Mouse (Mus musculus) intestine, embryonic 16.5 days (tissue): ENCODE measurements around the gene Mmp21. TPM values are rescaled to one million over a fixed set of nuclear protein-coding genes. Genes with fewer than 3 reads are reported as not detected.

Source experiments
- ATAC-seq: fragments of 200-750 bp; cut with Nextera tagmentation; 2 replicates; pipeline ENCODE4 v1.8.0; 2017; ENCODE audit warnings: moderate TSS enrichment, moderate library complexity
- H3K27ac ChIP-seq: fragments of 300-500 bp; sonication (generic); 2 replicates; pipeline ENCODE4 v1.5.1; 2014; ENCODE audit warnings: mild to moderate bottlenecking, low read length
- H3K27me3 ChIP-seq: fragments of 300-500 bp; sonication (generic); replicated peaks from 2 replicates; pipeline ENCODE4 v1.6.1; 2014; ENCODE audit warnings: low read length, control low read depth, mixed read lengths; ENCODE audit not compliant: control insufficient read depth, insufficient read depth
- H3K36me3 ChIP-seq: fragments of 300-500 bp; sonication (generic); 2 replicates; pipeline ENCODE4 v1.6.1; 2014; ENCODE audit warnings: low read length, control low read depth; ENCODE audit not compliant: control insufficient read depth, insufficient read depth
- H3K4me1 ChIP-seq: fragments of 300-500 bp; sonication (generic); 2 replicates; pipeline ENCODE4 v1.6.1; 2014; ENCODE audit warnings: low read length, control low read depth, mixed read lengths; ENCODE audit not compliant: control insufficient read depth, insufficient read depth
- H3K4me2 ChIP-seq: fragments of 300-500 bp; sonication (generic); 2 replicates; pipeline ENCODE4 v1.6.1; 2014; ENCODE audit warnings: low read depth, low read length, control low read depth
- H3K4me3 ChIP-seq: fragments of 300-500 bp; sonication (generic); 2 replicates; pipeline ENCODE4 v1.5.1; 2014; ENCODE audit warnings: mild to moderate bottlenecking, low read length
- H3K9ac ChIP-seq: fragments of 300-500 bp; sonication (generic); 2 replicates; pipeline ENCODE4 v1.6.1; 2014; ENCODE audit warnings: low read depth, low read length
- H3K9me3 ChIP-seq: fragments of 300-500 bp; sonication (generic); 2 replicates; pipeline ENCODE4 v1.6.1; 2016; ENCODE audit warnings: low read length, control low read depth; ENCODE audit not compliant: control insufficient read depth
- WGBS: fragments of 180-500 bp; shearing (Covaris S2); extraction: QIAGEN DNeasy Blood & Tissue Kit; methylation state at CpG from one replicate; pipeline ENCODE4 v1.1.7; 2014; 5-methylcytosine and 5-hydroxymethylcytosine counted together
- polyA plus RNA-seq: library from polyadenylated mRNA; unstranded; fragments of >200 nt; fragmentation: Nextera tagmentation; extraction: Ambion mirVana; gene quantifications from 2 replicates; pipeline ENCODE4 v1.2.1, GENCODE M21; 2015

Gene Mmp21
- polyA plus RNA-seq, result 0.07 TPM in 1 of 2 replicates, not detected in the other

GRCm38 (mm10) chr7:133679961-133680360 is at the start of gene Mmp21:
TSS of gene Mmp21 (minus strand) at chr7:133680061.
- ATAC-seq, result no peak
- Histone ChIP-seq H3K4me2 (no peak within 1 kb of the TSS), H3K9me3 (peaks cover 4% of the 10 kb centered on the region; the same call in 1 of the 2 replicates), H3K36me3 (0 out of 2 replicates have a peak, but pooled peaks cover 4% of the 10 kb centered on the region), H3K27me3 (no peaks in the 10 kb centered on the region), H3K27ac (no peak within 1 kb of the TSS), H3K9ac (no peak within 1 kb of the TSS), H3K4me1 (no peaks in the 10 kb centered on the region), H3K4me3 (no peak within 1 kb of the TSS)
- 62% methylated on average over 3 of the region's 3 CpGs for WGBS

GRCm38 (mm10) chr7:133729351-133729750 is 49.5 kb upstream of the Mmp21 start:
- Histone ChIP-seq H3K9me3 (no peaks in the 10 kb centered on the region), H3K4me1 (no peaks in the 10 kb centered on the region), H3K9ac (no peak overlapping the region), H3K27me3 (no peaks in the 10 kb centered on the region), H3K27ac (no peak overlapping the region), H3K36me3 (0 out of 2 replicates have a peak, but pooled peaks cover 3% of the 10 kb centered on the region), H3K4me2 (no peak overlapping the region), H3K4me3 (no peak overlapping the region)
- no peak for ATAC-seq
- 73% methylated on average over 5 of the region's 5 CpGs for WGBS

- no peak for ATAC-seq
- WGBS, result 81% methylated on average over 6 of the region's 6 CpGs
These were observed 47.2 kb upstream of the Mmp21 start for GRCm38 (mm10) chr7:133727027-133727426.

GRCm38 (mm10) chr7:133725571-133725970 is 45.7 kb upstream of the Mmp21 start:
- Histone ChIP-seq H3K4me3 (no peak overlapping the region), H3K27ac (no peak overlapping the region), H3K4me2 (no peak overlapping the region), H3K4me1 (no peaks in the 10 kb centered on the region), H3K9ac (no peak overlapping the region), H3K9me3 (no peaks in the 10 kb centered on the region), H3K36me3 (peaks cover 7% of the 10 kb centered on the region; the same call in 1 of the 2 replicates), H3K27me3 (no peaks in the 10 kb centered on the region)
- no peak for ATAC-seq
- 77% methylated on average over 10 of the region's 10 CpGs for WGBS

More at GRCm38 (mm10) chr7:133727027-133727426, 47.2 kb upstream of the Mmp21 start:
- Histone ChIP-seq H3K9ac (0 out of 2 replicates have a peak overlapping the region, but pooled peaks have one; percentile 20), H3K27me3 (no peaks in the 10 kb centered on the region), H3K4me1 (no peaks in the 10 kb centered on the region), H3K9me3 (no peaks in the 10 kb centered on the region), H3K27ac (no peak overlapping the region), H3K4me2 (no peak overlapping the region), H3K36me3 (peaks cover 3% of the 10 kb centered on the region; the same call in 1 of the 2 replicates), H3K4me3 (no peak overlapping the region)

GRCm38 (mm10) chr7:133724844-133725243 is 45.0 kb upstream of the Mmp21 start:
- Histone ChIP-seq H3K4me1 (no peaks in the 10 kb centered on the region), H3K9ac (no peak overlapping the region), H3K9me3 (no peaks in the 10 kb centered on the region), H3K27ac (no peak overlapping the region), H3K27me3 (no peaks in the 10 kb centered on the region), H3K4me3 (no peak overlapping the region), H3K4me2 (no peak overlapping the region), H3K36me3 (peaks cover 8% of the 10 kb centered on the region)
- no peak for ATAC-seq
- 82% methylated on average over 10 of the region's 10 CpGs for WGBS

- no peak overlapping the region for H3K4me2 ChIP-seq
- H3K9me3 ChIP-seq, result no peaks in the 10 kb centered on the region
- no peak overlapping the region for H3K4me3 ChIP-seq
- WGBS, result 89% methylated on average over 11 of the region's 11 CpGs
- ATAC-seq, result no peak
- no peak overlapping the region for H3K27ac ChIP-seq
- H3K9ac ChIP-seq, result no peak overlapping the region
- no peaks in the 10 kb centered on the region for H3K4me1 ChIP-seq
- no peaks in the 10 kb centered on the region for H3K27me3 ChIP-seq
- peaks cover 25% of the 10 kb centered on the region for H3K36me3 ChIP-seq
These were observed 40.8 kb upstream of the Mmp21 start for GRCm38 (mm10) chr7:133720616-133721015.

GRCm38 (mm10) chr7:133718580-133718979 is 38.7 kb upstream of the Mmp21 start:
- Histone ChIP-seq H3K27me3 (no peaks in the 10 kb centered on the region), H3K9me3 (no peaks in the 10 kb centered on the region), H3K4me1 (no peaks in the 10 kb centered on the region), H3K9ac (no peak overlapping the region), H3K4me3 (no peak overlapping the region), H3K4me2 (no peak overlapping the region), H3K27ac (no peak overlapping the region), H3K36me3 (peaks cover 34% of the 10 kb centered on the region)
- 96% methylated on average over 1 of the region's 1 CpGs for WGBS
- no peak for ATAC-seq

GRCm38 (mm10) chr7:133715387-133715786 is 35.5 kb upstream of the Mmp21 start:
- no peaks in the 10 kb centered on the region for H3K9me3 ChIP-seq
- H3K4me3 ChIP-seq, result no peak overlapping the region
- 81% methylated on average over 4 of the region's 4 CpGs for WGBS
- H3K4me2 ChIP-seq, result no peak overlapping the region
- H3K4me1 ChIP-seq, result 0 out of 2 replicates have a peak, but pooled peaks cover 3% of the 10 kb centered on the region
- H3K9ac ChIP-seq, result no peak overlapping the region
- no peak overlapping the region for H3K27ac ChIP-seq
- ATAC-seq, result no peak
- H3K27me3 ChIP-seq, result no peaks in the 10 kb centered on the region
- peaks cover 31% of the 10 kb centered on the region for H3K36me3 ChIP-seq

- Histone ChIP-seq H3K4me3 (no peak overlapping the region), H3K4me1 (0 out of 2 replicates have a peak, but pooled peaks cover 3% of the 10 kb centered on the region), H3K36me3 (0 out of 2 replicates have a peak, but pooled peaks cover 2% of the 10 kb centered on the region), H3K27me3 (no peaks in the 10 kb centered on the region), H3K9ac (no peak overlapping the region), H3K9me3 (peaks cover 3% of the 10 kb centered on the region; the same call in 1 of the 2 replicates), H3K4me2 (no peak overlapping the region), H3K27ac (no peak overlapping the region)
- 89% methylated on average over 2 of the region's 2 CpGs for WGBS
- ATAC-seq, result no peak
These were observed 27.4 kb upstream of the Mmp21 start for GRCm38 (mm10) chr7:133707301-133707700.

GRCm38 (mm10) chr7:133703906-133704305 is 24.0 kb upstream of the Mmp21 start:
- no peak for ATAC-seq
- Histone ChIP-seq H3K36me3 (no peaks in the 10 kb centered on the region; the same call in 1 of the 2 replicates), H3K27ac (no peak overlapping the region), H3K4me1 (no peaks in the 10 kb centered on the region), H3K27me3 (no peaks in the 10 kb centered on the region), H3K4me2 (no peak overlapping the region), H3K9ac (no peak overlapping the region), H3K4me3 (no peak overlapping the region), H3K9me3 (peaks cover 3% of the 10 kb centered on the region; the same call in 1 of the 2 replicates)
- WGBS, result 92% methylated on average over 7 of the region's 7 CpGs
